8 mouse cellular contexts compared by ENCODE assay signal in the genomic region with DNA sequence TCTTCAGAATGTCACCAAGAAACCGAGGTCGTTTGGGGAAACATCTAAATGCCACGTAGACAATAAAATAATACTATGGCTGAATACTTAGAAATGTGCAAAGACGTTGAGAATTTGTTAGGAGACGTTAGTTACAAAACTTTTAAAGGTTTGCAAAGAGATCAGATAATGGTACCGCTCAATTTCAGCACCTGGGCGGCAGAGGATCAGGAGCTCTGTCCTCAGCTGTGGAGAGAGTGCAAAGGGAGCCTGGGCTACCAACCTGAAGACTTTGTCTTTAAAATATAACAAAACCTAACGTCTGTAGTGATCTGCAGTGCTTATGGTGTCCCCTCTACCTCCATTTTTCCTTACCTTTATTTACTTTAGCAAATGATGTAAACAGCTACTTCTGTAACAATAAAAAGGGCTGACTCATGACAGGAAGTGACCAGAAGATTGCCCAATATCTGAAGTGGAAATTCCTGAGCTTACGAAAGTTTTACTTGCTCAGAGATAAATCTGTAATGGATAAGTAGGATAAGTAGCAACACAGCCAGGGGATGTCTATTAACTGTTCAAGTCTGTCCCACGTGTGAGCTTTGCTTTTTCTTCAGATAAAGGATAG. TPM values are rescaled to one million over a fixed set of nuclear protein-coding genes. Genes with fewer than 3 reads are reported as not detected.
A peak's percentile ranks its signal among the peaks of the same experiment; 100 is the strongest.
DNase-seq lines count a peak whose midpoint lies in the region; ATAC-seq and TF ChIP-seq lines count a peak whose summit lies in the region.

No protein-coding gene starts in this region.

- no peaks in the 10 kb centered on the region for H3K36me3 ChIP-seq in thymus, adult 2 months (ENCODE audit: control insufficient read depth, insufficient read depth, low read length)
- H3K36me3 ChIP-seq in embryonic facial prominence, embryonic 11.5 days (replicated peaks; ENCODE audit: control insufficient read depth, insufficient read depth, low read depth, low read length), result no peaks in the 10 kb centered on the region
- H3K36me3 ChIP-seq in myocyte (ENCODE audit: control insufficient read depth, insufficient read depth), result no peaks in the 10 kb centered on the region

- ATAC-seq in embryonic facial prominence, embryonic 11.5 days (replicated peaks; ENCODE audit: insufficient number of reproducible peaks, low FRiP score, low TSS enrichment, low read depth), result no peak

- no peak for TF ChIP-seq POLR2A in thymus, adult 2 months (IDR thresholded peaks at IDR 0.05; ENCODE audit: control insufficient read depth, extremely low read depth, insufficient read depth, low read length, poor library complexity)
- no peak for TF ChIP-seq POLR2A in myocyte (IDR thresholded peaks at IDR 0.05; ENCODE audit: insufficient read length, low read depth)

- H3K27me3 ChIP-seq in thymus, adult 2 months (ENCODE audit: control insufficient read depth, insufficient read depth, low read length), result no peaks in the 10 kb centered on the region
- H3K27me3 ChIP-seq in embryonic facial prominence, embryonic 11.5 days (ENCODE audit: control insufficient read depth, insufficient read depth, low read length), result no peaks in the 10 kb centered on the region
- H3K27me3 ChIP-seq in myocyte (ENCODE audit: control insufficient read depth, insufficient read depth, insufficient read length), result no peaks in the 10 kb centered on the region

- DNase-seq in thymus, adult 2 months, result peak; percentile 35
- DNase-seq in thymus, adult 18-20 months, result no peak
- DNase-seq in embryonic facial prominence, embryonic 11.5 days (ENCODE audit: low spot score), result no peak
- DNase-seq in heart, postnatal 4 days, result peak; percentile 11
- peak; percentile 52 for DNase-seq in liver
- DNase-seq in left cerebral cortex, adult 8-10 months (ENCODE audit: low spot score in 2 of 2), result no peak
- DNase-seq in right cerebral cortex, postnatal 10 days (ENCODE audit: low spot score in 2 of 2), result no peak

- no peaks in the 10 kb centered on the region for H3K9me3 ChIP-seq in embryonic facial prominence, embryonic 11.5 days (replicated peaks; ENCODE audit: control insufficient read depth, low read length)

- peak overlapping the region; percentile 19 for H3ac ChIP-seq in myocyte (ENCODE audit: control insufficient read depth, insufficient read length)

- H3K4me1 ChIP-seq in thymus, adult 2 months (replicated peaks; ENCODE audit: control insufficient read depth, insufficient read depth, low read length), result peaks cover 4% of the 10 kb centered on the region
- H3K4me1 ChIP-seq in embryonic facial prominence, embryonic 11.5 days (ENCODE audit: control insufficient read depth, insufficient read depth, low read length), result no peaks in the 10 kb centered on the region

- WGBS in thymus, adult 2 months, result 5% methylated on average over 10 of the region's 10 CpGs
- WGBS in embryonic facial prominence, embryonic 11.5 days, result 23% methylated on average over 10 of the region's 10 CpGs

- peak overlapping the region; percentile 62 for H3K4me2 ChIP-seq in embryonic facial prominence, embryonic 11.5 days (ENCODE audit: low read depth, low read length)
- peak overlapping the region; percentile 85 for H3K4me2 ChIP-seq in myocyte (ENCODE audit: low read depth)

- peak overlapping the region; percentile 80 for H3K9ac ChIP-seq in embryonic facial prominence, embryonic 11.5 days (replicated peaks; ENCODE audit: low read length)

- no peak for TF ChIP-seq CTCF in thymus, adult 2 months (IDR thresholded peaks at IDR 0.05; ENCODE audit: borderline replicate concordance, control insufficient read depth, extremely low read depth, insufficient read depth, low read length, poor library complexity)

- peak overlapping the region; percentile 76 for H3K4me3 ChIP-seq in thymus, adult 2 months (ENCODE audit: control insufficient read depth, insufficient read depth, low read length)
- H3K4me3 ChIP-seq in embryonic facial prominence, embryonic 11.5 days (ENCODE audit: low read depth, low read length), result peak overlapping the region; percentile 50
- H3K4me3 ChIP-seq in myocyte, result peak overlapping the region; percentile 82

- H3K79me2 ChIP-seq in myocyte (ENCODE audit: control insufficient read depth, insufficient read depth), result no peaks in the 10 kb centered on the region

- H3K27ac ChIP-seq in thymus, adult 2 months (ENCODE audit: control insufficient read depth, insufficient read depth, low read length), result peak overlapping the region; percentile 84
- no peak overlapping the region for H3K27ac ChIP-seq in embryonic facial prominence, embryonic 11.5 days (replicated peaks; ENCODE audit: low read depth, low read length)

TF ChIP-seq in myocyte, 11 proteins besides CTCF, POLR2A, EP300 and RAD21:
- TF ChIP-seq CEBPB (IDR thresholded peaks at IDR 0.05; ENCODE audit: insufficient read depth, poor library complexity, severe bottlenecking) (peak; percentile 95), USF1 (IDR thresholded peaks at IDR 0.05; ENCODE audit: low read depth) (no peak)

RNA-seq across cellular contexts. Expression of a gene that starts 5.4 kb away (rescaled TPM):
- 45.4 and 52.5 TPM in 2 replicates for polyA plus RNA-seq in thymus, adult 2 months (2012; rRNA removed)
- polyA plus RNA-seq in embryonic facial prominence, embryonic 11.5 days (2014; fragmentation: Nextera tagmentation; extraction: Ambion mirVana), result 30.4 and 31.0 TPM in 2 replicates
- 10 to 100 TPM; 28.2 to 29.8 TPM for total RNA-seq in heart, postnatal 4 days (2021)
- 8.0 TPM for polyA plus RNA-seq in myocyte (2012; fragmentation: generic; extraction: Trizol)
- total RNA-seq in left cerebral cortex, adult 8-10 months (2022), result 10 to 100 TPM; 29.6 to 31.0 (median 30.4) TPM

RNA-seq across cellular contexts. Expression of a gene that starts 5.9 kb away (rescaled TPM):
- 6.0 and 7.3 TPM in 2 replicates for polyA plus RNA-seq in thymus, adult 2 months (2012; rRNA removed)
- polyA plus RNA-seq in embryonic facial prominence, embryonic 11.5 days (2014; fragmentation: Nextera tagmentation; extraction: Ambion mirVana), result 0.88 and 1.3 TPM in 2 replicates
- total RNA-seq in heart, postnatal 4 days (2021), result 10 to 100 TPM; 13.7 to 14.7 TPM
- polyA plus RNA-seq in myocyte (2012; fragmentation: generic; extraction: Trizol), result 3.7 TPM
- 10 to 100 TPM; 11.0 to 14.2 (median 12.4) TPM for total RNA-seq in left cerebral cortex, adult 8-10 months (2022)

Comparison
In these comparisons a context has a peak if more than half of its experiments do, and no peak if none do; other contexts are left out.
1. DNase-seq: peak in thymus, adult 2 months (single experiment), heart, postnatal 4 days (single experiment) and liver (single experiment); none in thymus, adult 18-20 months (0 of 2), embryonic facial prominence, embryonic 11.5 days (single experiment), left cerebral cortex, adult 8-10 months (0 of 2) and right cerebral cortex, postnatal 10 days (0 of 2).
2. Peak in every context shown above with its lines, with median percentiles within 50 percentile points of each other: H3K4me3 ChIP-seq.